Mouse (Mus musculus) lung, embryonic 16.5 days (tissue): Measurements from ENCODE around the gene Eif2b1. TPM values are rescaled to one million over a fixed set of nuclear protein-coding genes. Genes with fewer than 3 reads are reported as not detected.

Experiments
- ATAC-seq: fragments of 200-750 bp; cut with Nextera tagmentation; 2 replicates; pipeline ENCODE4 v1.8.0; 2017; ENCODE audit warnings: low read depth, mild to moderate bottlenecking, moderate library complexity
- H3K27ac ChIP-seq: fragments of 300-500 bp; sonication (generic); 2 replicates; pipeline ENCODE4 v1.5.1; 2014; ENCODE audit warnings: mild to moderate bottlenecking, control low read depth, low read length
- H3K27me3 ChIP-seq: fragments of 300-500 bp; sonication (generic); 2 replicates; pipeline ENCODE4 v1.6.1; 2014; ENCODE audit warnings: low read depth, low read length, mixed read lengths; ENCODE audit not compliant: control insufficient read depth, insufficient read depth
- H3K36me3 ChIP-seq: fragments of 300-500 bp; sonication (generic); 2 replicates; pipeline ENCODE4 v1.6.1; 2014; ENCODE audit warnings: low read length; ENCODE audit not compliant: control insufficient read depth, insufficient read depth
- H3K4me1 ChIP-seq: fragments of 300-500 bp; sonication (generic); replicated peaks from 2 replicates; pipeline ENCODE4 v1.6.1; 2014; ENCODE audit warnings: low read length, mixed read lengths; ENCODE audit not compliant: control insufficient read depth, insufficient read depth
- H3K4me2 ChIP-seq: fragments of 300-500 bp; sonication (generic); 2 replicates; pipeline ENCODE4 v1.6.1; 2014; ENCODE audit warnings: low read depth, low read length, control low read depth
- H3K4me3 ChIP-seq: fragments of 300-500 bp; sonication (generic); 2 replicates; pipeline ENCODE4 v1.5.1; 2014; ENCODE audit warnings: mild to moderate bottlenecking, low read length, control low read depth
- H3K9ac ChIP-seq: fragments of 300-500 bp; sonication (generic); 2 replicates; pipeline ENCODE4 v1.6.1; 2014; ENCODE audit warnings: low read length, control low read depth
- H3K9me3 ChIP-seq: fragments of 300-500 bp; sonication (generic); 2 replicates; pipeline ENCODE4 v1.6.1; 2016; ENCODE audit warnings: low read length; ENCODE audit not compliant: control insufficient read depth
- WGBS: fragments of 180-500 bp; shearing (Covaris S2); extraction: QIAGEN DNeasy Blood & Tissue Kit; methylation state at CpG from one replicate; pipeline ENCODE4 v1.1.7; 2014; 5-methylcytosine and 5-hydroxymethylcytosine counted together
- polyA plus RNA-seq: library from polyadenylated mRNA; unstranded; fragments of >200 nt; fragmentation: Nextera tagmentation; extraction: Ambion mirVana; gene quantifications from 2 replicates; pipeline ENCODE4 v1.2.1, GENCODE M21; 2015

Eif2b1 gene
- 68.8 and 71.1 TPM in 2 replicates for polyA plus RNA-seq

GRCm38 (mm10) chr5:124578633-124579317 is at the start of gene Eif2b1, which contains the start of gene Gtf2h3:
Eif2b1 (minus strand) TSS chr5:124579131.
Gtf2h3 (plus strand) TSS chr5:124579140.
- H3K4me1 ChIP-seq = peaks cover 20% of the 10 kb centered on the region; the same call in 1 of the 2 replicates
- under 1% methylated on average over 50 of the region's 51 CpGs for WGBS
- H3K36me3 ChIP-seq = peaks cover 12% of the 10 kb centered on the region
- H3K9ac ChIP-seq = peak within 1 kb of the TSS; percentile 78
- H3K4me3 ChIP-seq = peak within 1 kb of the TSS; percentile 86
- H3K27me3 ChIP-seq = no peaks in the 10 kb centered on the region
- peak within 1 kb of the TSS; percentile 81 for H3K4me2 ChIP-seq
- H3K27ac ChIP-seq = 0 out of 2 replicates have a peak within 1 kb of the TSS, but pooled peaks have one; percentile 50
- peak; percentile 92 for ATAC-seq
- H3K9me3 ChIP-seq = no peaks in the 10 kb centered on the region

- Histone ChIP-seq H3K4me2 (no peak overlapping the region), H3K4me1 (peaks cover 4% of the 10 kb centered on the region), H3K27me3 (no peaks in the 10 kb centered on the region), H3K9ac (no peak overlapping the region), H3K4me3 (no peak overlapping the region), H3K27ac (no peak overlapping the region), H3K36me3 (no peaks in the 10 kb centered on the region), H3K9me3 (no peaks in the 10 kb centered on the region)
- WGBS = 85% methylated on average over 9 of the region's 9 CpGs
- ATAC-seq = no peak
Measured at GRCm38 (mm10) chr5:124624291-124624690, 45.4 kb upstream of the Eif2b1 start.

GRCm38 (mm10) chr5:124622890-124623289 is 44.0 kb upstream of the Eif2b1 start:
- Histone ChIP-seq H3K9ac (no peak overlapping the region), H3K27ac (no peak overlapping the region), H3K9me3 (no peaks in the 10 kb centered on the region), H3K4me1 (no peaks in the 10 kb centered on the region), H3K36me3 (no peaks in the 10 kb centered on the region), H3K4me3 (no peak overlapping the region), H3K4me2 (no peak overlapping the region), H3K27me3 (no peaks in the 10 kb centered on the region)
- WGBS = 80% methylated on average over 15 of the region's 15 CpGs
- no peak for ATAC-seq

DNA sequence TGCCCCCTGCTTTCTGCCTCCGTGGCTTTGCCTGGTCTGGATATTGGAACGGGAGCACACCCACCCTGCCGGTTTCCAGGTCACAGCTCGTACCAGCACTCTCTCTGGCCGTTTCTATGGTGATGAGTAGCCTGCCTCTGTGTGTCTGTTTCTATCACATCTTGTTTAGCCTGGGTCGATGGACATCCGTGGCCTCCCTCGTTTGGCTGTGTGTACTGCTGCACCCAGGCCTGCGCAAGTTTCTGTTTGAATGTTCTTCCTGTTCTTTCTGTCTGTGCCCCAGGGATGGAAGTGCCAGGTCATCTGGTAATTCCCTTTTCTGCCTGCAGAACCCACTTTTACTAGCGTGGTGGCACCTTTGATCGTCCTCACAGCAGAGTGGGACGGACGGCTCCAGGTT is 42.4 kb upstream of the Eif2b1 start:
- no peaks in the 10 kb centered on the region for H3K9me3 ChIP-seq
- no peak overlapping the region for H3K27ac ChIP-seq
- H3K9ac ChIP-seq = no peak overlapping the region
- H3K4me1 ChIP-seq = no peaks in the 10 kb centered on the region
- no peaks in the 10 kb centered on the region for H3K36me3 ChIP-seq
- ATAC-seq = no peak
- no peaks in the 10 kb centered on the region for H3K27me3 ChIP-seq
- 72% methylated on average over 13 of the region's 13 CpGs for WGBS
- no peak overlapping the region for H3K4me2 ChIP-seq
- H3K4me3 ChIP-seq = no peak overlapping the region

- ATAC-seq = no peak
- peaks cover 2% of the 10 kb centered on the region; the same call in 1 of the 2 replicates for H3K36me3 ChIP-seq
- WGBS = 74% methylated on average over 10 of the region's 10 CpGs
- H3K4me1 ChIP-seq = no peaks in the 10 kb centered on the region
- H3K27ac ChIP-seq = no peak overlapping the region
- no peak overlapping the region for H3K9ac ChIP-seq
- no peak overlapping the region for H3K4me3 ChIP-seq
- H3K9me3 ChIP-seq = no peaks in the 10 kb centered on the region
- no peaks in the 10 kb centered on the region for H3K27me3 ChIP-seq
- no peak overlapping the region for H3K4me2 ChIP-seq
Measured at GRCm38 (mm10) chr5:124618711-124619110, 39.8 kb upstream of the Eif2b1 start.

DNA sequence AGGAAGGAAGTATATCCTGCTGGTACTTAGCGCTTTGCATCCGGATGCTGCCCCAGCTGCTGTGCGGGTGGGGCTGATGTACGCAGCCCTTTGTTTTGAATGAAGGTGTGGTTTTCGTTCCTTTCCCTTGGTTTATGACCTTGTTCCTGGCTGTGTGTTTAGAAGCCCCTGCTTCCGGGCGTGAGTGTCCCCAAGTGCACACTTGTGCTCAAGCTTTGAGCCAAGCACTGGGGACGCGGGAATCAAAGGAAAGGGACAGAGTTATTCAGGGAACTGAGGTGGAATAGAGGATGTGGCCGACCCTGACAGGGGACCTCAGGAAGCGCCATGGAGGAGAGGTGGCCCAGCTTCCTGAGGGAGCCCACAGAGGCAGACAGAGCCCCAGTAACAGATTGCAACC is 35.8 kb upstream of the Eif2b1 start:
- WGBS = 78% methylated on average over 11 of the region's 11 CpGs
- no peak overlapping the region for H3K4me3 ChIP-seq
- peak; percentile 61 for ATAC-seq
- H3K4me1 ChIP-seq = no peaks in the 10 kb centered on the region
- no peak overlapping the region for H3K9ac ChIP-seq
- H3K27ac ChIP-seq = peak overlapping the region; percentile 63
- peaks cover 2% of the 10 kb centered on the region; the same call in 1 of the 2 replicates for H3K36me3 ChIP-seq
- no peaks in the 10 kb centered on the region for H3K27me3 ChIP-seq
- H3K9me3 ChIP-seq = no peaks in the 10 kb centered on the region
- H3K4me2 ChIP-seq = no peak overlapping the region

DNA sequence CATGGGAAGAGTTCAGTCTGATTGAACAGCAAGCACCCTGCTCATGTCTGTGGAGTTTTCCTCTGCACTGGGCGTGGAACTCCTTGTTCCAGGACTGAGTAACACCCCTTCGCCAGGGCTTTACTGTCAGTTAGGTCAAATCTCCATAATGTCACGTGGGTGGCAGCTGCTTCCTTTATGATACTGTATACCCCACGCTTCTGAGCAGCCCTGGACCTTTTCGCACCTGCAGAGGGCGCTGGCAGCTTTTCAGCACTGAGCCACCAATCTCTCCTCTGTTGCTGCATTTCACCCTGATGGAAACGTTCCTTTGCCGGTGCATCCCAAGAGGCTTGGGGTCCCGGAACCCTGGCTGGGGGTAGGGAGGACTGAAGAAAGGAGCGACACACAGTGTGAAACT is 32.0 kb upstream of the Eif2b1 start:
- Histone ChIP-seq H3K9ac (no peak overlapping the region), H3K27ac (no peak overlapping the region), H3K4me2 (no peak overlapping the region), H3K4me3 (no peak overlapping the region), H3K27me3 (no peaks in the 10 kb centered on the region), H3K4me1 (no peaks in the 10 kb centered on the region), H3K36me3 (no peaks in the 10 kb centered on the region), H3K9me3 (no peaks in the 10 kb centered on the region)
- ATAC-seq = no peak
- WGBS = 76% methylated on average over 10 of the region's 10 CpGs

GRCm38 (mm10) chr5:124605041-124605622 is 26.2 kb upstream of the Eif2b1 start:
- H3K4me2 ChIP-seq = no peak overlapping the region
- H3K36me3 ChIP-seq = no peaks in the 10 kb centered on the region; the same call in 1 of the 2 replicates
- H3K27me3 ChIP-seq = no peaks in the 10 kb centered on the region
- no peak for ATAC-seq
- no peak overlapping the region for H3K9ac ChIP-seq
- no peaks in the 10 kb centered on the region for H3K4me1 ChIP-seq
- 81% methylated on average over 17 of the region's 17 CpGs for WGBS
- no peak overlapping the region for H3K27ac ChIP-seq
- no peaks in the 10 kb centered on the region for H3K9me3 ChIP-seq
- no peak overlapping the region for H3K4me3 ChIP-seq

DNA sequence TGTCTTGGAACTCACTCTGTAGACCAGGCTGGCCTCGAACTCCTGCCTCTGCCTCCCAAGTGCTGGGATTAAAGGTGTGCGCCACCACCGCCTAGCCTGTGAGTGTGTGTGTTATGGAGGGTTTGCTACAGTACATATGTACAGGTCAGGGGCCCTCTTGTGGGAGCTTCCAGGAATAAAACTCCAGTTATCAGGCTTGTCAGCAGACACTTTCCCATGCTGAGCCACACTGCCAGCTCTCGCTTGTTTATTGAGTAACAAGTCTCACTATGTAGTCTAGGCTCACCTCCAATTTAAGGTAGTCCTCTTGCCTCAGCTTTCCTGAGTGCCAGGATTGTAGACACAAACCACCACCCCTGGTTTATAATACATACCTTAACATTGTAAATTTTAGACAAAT is 25.4 kb upstream of the Eif2b1 start:
- H3K4me1 ChIP-seq = peaks cover under 1% of the 10 kb centered on the region; the same call in 1 of the 2 replicates
- no peak overlapping the region for H3K9ac ChIP-seq
- H3K4me2 ChIP-seq = no peak overlapping the region
- no peaks in the 10 kb centered on the region; the same call in 1 of the 2 replicates for H3K36me3 ChIP-seq
- 79% methylated on average over 4 of the region's 4 CpGs for WGBS
- H3K4me3 ChIP-seq = no peak overlapping the region
- H3K27me3 ChIP-seq = no peaks in the 10 kb centered on the region
- H3K27ac ChIP-seq = no peak overlapping the region
- ATAC-seq = no peak
- no peaks in the 10 kb centered on the region for H3K9me3 ChIP-seq
